Mouse (Mus musculus) MEL (cell line): ENCODE measurements at regions not wholly inside any gene's neighbourhood (a gene's known extent, or its start where the extent isn't known, plus 50 kb on each side); places are given as distances from the start of the nearest gene placed in this dataset.

Source experiments
- E2F4 ChIP-seq: IDR thresholded peaks from 2 replicates; pipeline ENCODE4 v1.6.1; 2011; ENCODE audit warnings: low read depth, low read length, improper control_type of control experiment, borderline replicate concordance
- EP300 ChIP-seq, 2 experiments: IDR thresholded peaks; 2 replicates each; pipeline ENCODE4 v1.6.1; 2011; ENCODE audit warnings: improper control_type of control experiment in 2 of 2, low read length in 2 of 2, low read depth in 1 of 2, mild to moderate bottlenecking in 1 of 2
- POLR2A ChIP-seq, 2 experiments: IDR thresholded peaks; 2 replicates each; pipeline ENCODE4 v1.6.1; 2011 to 2012; ENCODE audit warnings: low read length in 2 of 2, mild to moderate bottlenecking in 2 of 2, control low read depth in 1 of 2, improper control_type of control experiment in 1 of 2, low read depth in 1 of 2, moderate library complexity in 1 of 2; ENCODE audit not compliant: control insufficient read depth in 1 of 2, insufficient read depth in 1 of 2, poor library complexity in 1 of 2
- POLR2AphosphoS5 ChIP-seq: IDR thresholded peaks from 2 replicates; pipeline ENCODE4 v1.6.1; 2012; ENCODE audit warnings: low read depth, borderline replicate concordance, mild to moderate bottlenecking, inconsistent platforms, low read length, moderate library complexity, mixed read lengths
- RAD21 ChIP-seq: IDR thresholded peaks from 2 replicates; pipeline ENCODE4 v1.6.1; 2011; ENCODE audit warnings: mild to moderate bottlenecking, low read depth, low read length, improper control_type of control experiment

DNA sequence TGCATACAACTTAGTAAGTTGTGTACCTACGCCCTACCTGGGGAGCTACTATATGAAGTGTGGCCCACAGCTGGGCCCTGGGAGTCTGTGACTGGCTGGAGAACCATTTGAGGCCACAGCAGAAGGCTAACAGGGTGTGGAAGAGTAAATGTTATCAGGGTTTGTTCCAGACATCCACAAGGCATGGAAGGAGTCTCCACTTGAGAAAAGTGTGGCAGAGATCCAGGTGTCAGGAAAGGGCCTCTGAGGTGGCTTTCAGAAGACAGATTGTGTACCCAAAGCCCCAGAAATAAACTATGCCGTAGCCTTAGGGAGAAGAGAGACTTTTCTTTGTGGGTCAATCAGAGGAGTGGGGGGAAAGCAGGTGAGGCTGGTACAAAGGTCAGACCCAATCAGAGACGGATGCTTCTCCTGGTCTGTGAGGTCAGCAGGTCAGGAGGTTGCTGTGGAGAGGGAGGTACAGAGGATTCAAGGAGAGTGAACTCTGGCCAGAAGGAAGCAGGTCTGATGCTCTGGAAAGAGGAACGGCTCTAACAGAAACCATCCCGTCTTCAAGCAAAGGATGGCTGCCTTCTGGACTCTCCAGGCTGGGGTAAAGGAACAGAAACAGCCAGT is 93.9 kb upstream of the Ercc6l2 start:
- TF ChIP-seq POLR2A (IDR thresholded peaks at IDR 0.05; ENCODE audit: control insufficient read depth in 1 of 2, insufficient read depth in 1 of 2, low read depth in 1 of 2, low read length in 2 of 2, poor library complexity in 1 of 2) (no peak), E2F4 (no peak), EP300 (IDR thresholded peaks at IDR 0.05; ENCODE audit: low read depth in 1 of 2, low read length in 2 of 2) (no peak), POLR2AphosphoS5 (no peak), RAD21 (no peak)
